Mouse (Mus musculus): ENCODE measurements around the gene Ophn1. TPM values are rescaled to one million over a fixed set of nuclear protein-coding genes. Genes with fewer than 3 reads are reported as not detected.

The Ophn1 gene
- total and polyA plus RNA-seq, 3 experiments = 0.05 TPM; not detected in 2

DNA sequence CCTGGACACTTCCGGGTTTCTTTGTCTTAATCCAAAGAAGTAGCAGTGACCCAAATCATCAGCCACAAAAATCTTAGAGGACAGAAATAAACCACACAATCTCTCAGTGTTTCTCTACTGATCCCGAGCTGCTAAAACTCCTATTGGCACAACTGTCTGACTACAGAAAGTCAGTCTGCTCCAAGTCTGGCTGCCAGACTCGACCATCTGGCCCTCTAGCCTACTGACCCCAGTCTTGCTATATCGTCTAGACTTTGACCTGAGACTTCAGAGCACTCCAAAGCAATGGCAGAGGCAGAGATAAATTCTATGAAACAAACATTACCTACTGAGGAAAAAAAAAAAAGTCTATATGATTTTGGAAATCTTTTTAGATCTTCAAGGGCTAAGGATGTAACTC lies 273.4 kb downstream of the Ophn1 start:
- TF ChIP-seq TAL1 (conservative IDR thresholded peaks at IDR 0.05; ENCODE audit: low read depth, low read length) = no peak
- no peak for TF ChIP-seq GATA1 (IDR thresholded peaks at IDR 0.05; ENCODE audit: borderline replicate concordance, low read length)
- no peak for TF ChIP-seq CTCF (IDR thresholded peaks at IDR 0.05; ENCODE audit: low read depth, low read length)
- no peak for TF ChIP-seq POLR2AphosphoS5 (IDR thresholded peaks at IDR 0.05; ENCODE audit: insufficient replicate concordance, low read depth, low read length)
- no peak for TF ChIP-seq GATA2 (IDR thresholded peaks at IDR 0.05; ENCODE audit: borderline replicate concordance, low read depth, low read length)
- H3K4me3 ChIP-seq (ENCODE audit: low read depth, low read length) = no peak overlapping the region
- DNase-seq (ENCODE audit: low spot score) (no peak), ATAC-seq (ENCODE audit: extremely low read depth, insufficient number of reproducible peaks, low FRiP score, poor library complexity, severe bottlenecking) (no peak)
- H3K9me3 ChIP-seq (replicated peaks) = no peaks in the 10 kb centered on the region
- no peaks in the 10 kb centered on the region for H3K27me3 ChIP-seq (ENCODE audit: insufficient read depth, low read length)
- no peaks in the 10 kb centered on the region for H3K36me3 ChIP-seq (replicated peaks)
- H3K4me1 ChIP-seq (ENCODE audit: insufficient read depth, low read depth, low read length) = no peaks in the 10 kb centered on the region

- TF ChIP-seq GATA1 (IDR thresholded peaks at IDR 0.05; ENCODE audit: borderline replicate concordance, low read length) (no peak), GATA2 (IDR thresholded peaks at IDR 0.05; ENCODE audit: borderline replicate concordance, low read depth, low read length) (no peak), CTCF (IDR thresholded peaks at IDR 0.05; ENCODE audit: low read depth, low read length) (no peak), POLR2AphosphoS5 (IDR thresholded peaks at IDR 0.05; ENCODE audit: insufficient replicate concordance, low read depth, low read length) (no peak), TAL1 (conservative IDR thresholded peaks at IDR 0.05; ENCODE audit: low read depth, low read length) (no peak)
- DNase-seq (ENCODE audit: low spot score) = no peak
- H3K4me3 ChIP-seq (ENCODE audit: low read depth, low read length) = no peak overlapping the region
- no peak for ATAC-seq (ENCODE audit: extremely low read depth, insufficient number of reproducible peaks, low FRiP score, poor library complexity, severe bottlenecking)
- no peaks in the 10 kb centered on the region for H3K4me1 ChIP-seq (ENCODE audit: insufficient read depth, low read depth, low read length)
- H3K36me3 ChIP-seq (replicated peaks) = no peaks in the 10 kb centered on the region
- no peaks in the 10 kb centered on the region for H3K9me3 ChIP-seq (replicated peaks)
- no peaks in the 10 kb centered on the region for H3K27me3 ChIP-seq (ENCODE audit: insufficient read depth, low read length)
Measured at GRCm38 (mm10) chrX:98574201-98574600, 316.6 kb downstream of the Ophn1 start.

DNA sequence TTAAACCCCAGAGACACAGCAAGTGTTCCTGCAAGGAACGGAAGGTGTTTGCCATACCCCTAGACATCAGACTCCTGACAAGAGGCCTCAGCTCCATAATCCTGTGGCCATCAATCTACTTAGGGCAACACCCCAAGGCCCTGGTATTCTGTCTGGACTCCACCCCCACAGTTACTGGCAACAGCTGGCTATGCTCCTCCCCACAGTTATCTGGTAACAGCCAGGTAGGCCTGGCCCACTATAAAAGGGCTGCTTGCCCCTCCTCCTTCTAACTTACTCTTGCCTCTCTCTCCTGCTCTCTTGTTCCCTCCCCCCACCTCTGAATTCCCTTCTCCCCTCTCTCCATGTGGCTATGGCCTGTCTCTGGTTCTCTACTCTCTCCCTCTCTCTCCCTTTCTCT lies 344.4 kb downstream of the Ophn1 start:
- no peaks in the 10 kb centered on the region for H3K4me1 ChIP-seq (ENCODE audit: insufficient read depth, low read depth, low read length)
- ATAC-seq (ENCODE audit: extremely low read depth, insufficient number of reproducible peaks, low FRiP score, poor library complexity, severe bottlenecking) = no peak
- H3K36me3 ChIP-seq (replicated peaks) = no peaks in the 10 kb centered on the region
- H3K27me3 ChIP-seq (ENCODE audit: insufficient read depth, low read length) = no peaks in the 10 kb centered on the region
- H3K9me3 ChIP-seq (replicated peaks) = no peaks in the 10 kb centered on the region
- no peak for DNase-seq (ENCODE audit: low spot score)
- H3K4me3 ChIP-seq (ENCODE audit: low read depth, low read length) = no peak overlapping the region
- TF ChIP-seq GATA2 (IDR thresholded peaks at IDR 0.05; ENCODE audit: borderline replicate concordance, low read depth, low read length) = no peak
- TF ChIP-seq CTCF (IDR thresholded peaks at IDR 0.05; ENCODE audit: low read depth, low read length) = no peak
- no peak for TF ChIP-seq GATA1 (IDR thresholded peaks at IDR 0.05; ENCODE audit: borderline replicate concordance, low read length)
- no peak for TF ChIP-seq POLR2AphosphoS5 (IDR thresholded peaks at IDR 0.05; ENCODE audit: insufficient replicate concordance, low read depth, low read length)
- TF ChIP-seq TAL1 (conservative IDR thresholded peaks at IDR 0.05; ENCODE audit: low read depth, low read length) = no peak

- no peak for TF ChIP-seq GATA1 (IDR thresholded peaks at IDR 0.05; ENCODE audit: borderline replicate concordance, low read length)
- no peak for TF ChIP-seq TAL1 (conservative IDR thresholded peaks at IDR 0.05; ENCODE audit: low read depth, low read length)
- TF ChIP-seq POLR2AphosphoS5 (IDR thresholded peaks at IDR 0.05; ENCODE audit: insufficient replicate concordance, low read depth, low read length) = no peak
- TF ChIP-seq GATA2 (IDR thresholded peaks at IDR 0.05; ENCODE audit: borderline replicate concordance, low read depth, low read length) = no peak
- no peak for TF ChIP-seq CTCF (IDR thresholded peaks at IDR 0.05; ENCODE audit: low read depth, low read length)
- Histone ChIP-seq H3K4me3 (ENCODE audit: low read depth, low read length) (no peak overlapping the region), H3K27me3 (ENCODE audit: insufficient read depth, low read length) (no peaks in the 10 kb centered on the region), H3K4me1 (ENCODE audit: insufficient read depth, low read depth, low read length) (no peaks in the 10 kb centered on the region), H3K9me3 (replicated peaks) (no peaks in the 10 kb centered on the region), H3K36me3 (replicated peaks) (no peaks in the 10 kb centered on the region)
- ATAC-seq (ENCODE audit: extremely low read depth, insufficient number of reproducible peaks, low FRiP score, poor library complexity, severe bottlenecking) = no peak
- no peak for DNase-seq (ENCODE audit: low spot score)
Measured at GRCm38 (mm10) chrX:98515329-98515728, 375.5 kb downstream of the Ophn1 start.

DNA sequence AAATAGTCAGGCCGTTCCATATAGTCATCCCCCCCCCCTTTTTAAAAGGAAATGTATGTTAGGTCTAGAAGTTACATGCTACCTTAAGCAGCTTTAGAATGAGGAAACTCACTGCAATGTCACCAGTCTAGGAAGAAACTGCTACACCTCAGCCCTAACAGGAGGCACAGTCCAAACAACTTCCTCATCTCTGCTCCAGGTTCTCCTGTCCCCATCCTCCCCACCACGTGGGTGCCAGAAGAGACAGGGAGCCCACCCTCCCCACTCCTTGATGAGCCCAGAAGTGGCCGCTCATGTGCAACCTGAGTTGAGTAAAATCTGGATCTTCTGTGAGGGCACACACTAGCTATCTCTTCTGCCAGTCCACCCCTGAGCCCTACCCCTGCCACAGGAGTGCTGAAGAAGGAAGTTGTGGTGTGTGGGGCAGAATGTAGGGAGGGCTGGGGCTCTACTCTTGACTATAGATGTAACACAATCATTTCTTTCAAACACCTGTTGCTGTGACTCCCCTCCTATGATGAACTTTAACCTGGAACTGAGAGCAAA lies 376.4 kb downstream of the Ophn1 start:
- Histone ChIP-seq H3K4me3 (ENCODE audit: low read depth, low read length) (no peak overlapping the region), H3K4me1 (ENCODE audit: insufficient read depth, low read depth, low read length) (no peaks in the 10 kb centered on the region), H3K36me3 (replicated peaks) (no peaks in the 10 kb centered on the region), H3K27me3 (ENCODE audit: insufficient read depth, low read length) (no peaks in the 10 kb centered on the region), H3K9me3 (replicated peaks) (no peaks in the 10 kb centered on the region)
- ATAC-seq (ENCODE audit: extremely low read depth, insufficient number of reproducible peaks, low FRiP score, poor library complexity, severe bottlenecking) (no peak), DNase-seq (ENCODE audit: low spot score) (no peak)
- no peak for TF ChIP-seq CTCF (IDR thresholded peaks at IDR 0.05; ENCODE audit: low read depth, low read length)
- TF ChIP-seq GATA1 (IDR thresholded peaks at IDR 0.05; ENCODE audit: borderline replicate concordance, low read length) = no peak
- no peak for TF ChIP-seq POLR2AphosphoS5 (IDR thresholded peaks at IDR 0.05; ENCODE audit: insufficient replicate concordance, low read depth, low read length)
- no peak for TF ChIP-seq GATA2 (IDR thresholded peaks at IDR 0.05; ENCODE audit: borderline replicate concordance, low read depth, low read length)
- no peak for TF ChIP-seq TAL1 (conservative IDR thresholded peaks at IDR 0.05; ENCODE audit: low read depth, low read length)

Other genes with a start within 250 kb of the Ophn1 start
- gene Yipf6, start 45.3 kb upstream of the Ophn1 start, total RNA-seq (2014; fragmentation: Nextera tagmentation) = 33.6 and 102 TPM in 2 replicates
- 28.2 and 32.6 TPM in 2 replicates for gene Yipf6, start 45.3 kb upstream of the Ophn1 start, total RNA-seq (2017)
- 2.3 and 8.8 TPM in 2 replicates for gene Yipf6, start 45.3 kb upstream of the Ophn1 start, polyA plus RNA-seq (2012)
- 34.2 and 46.2 TPM in 2 replicates for gene Stard8, start 112.2 kb upstream of the Ophn1 start, total RNA-seq (2014; fragmentation: Nextera tagmentation)
- gene Stard8, start 112.2 kb upstream of the Ophn1 start, total RNA-seq (2017) = 56.4 and 58.0 TPM in 2 replicates
- 64.2 and 149 TPM in 2 replicates for gene Stard8, start 112.2 kb upstream of the Ophn1 start, polyA plus RNA-seq (2012)
- gene Efnb1, start 245.1 kb upstream of the Ophn1 start, total RNA-seq (2014; fragmentation: Nextera tagmentation) = not detected in 2 replicates
- gene Efnb1, start 245.1 kb upstream of the Ophn1 start, total RNA-seq (2017) = not detected in 2 replicates
- gene Efnb1, start 245.1 kb upstream of the Ophn1 start, polyA plus RNA-seq (2012) = not detected in 2 replicates